Mouse (Mus musculus) olfactory bulb, adult 2 months (tissue): ENCODE results near the gene Hapln2. TPM values are rescaled to one million over a fixed set of nuclear protein-coding genes. Genes with fewer than 3 reads are reported as not detected.

Source experiments
- H3K27ac ChIP-seq: fragments of 200-500 bp; 2 replicates; pipeline ENCODE4 v1.5.1; 2012; ENCODE audit warnings: low read depth, low read length; ENCODE audit not compliant: insufficient read depth
- H3K4me1 ChIP-seq: fragments of 200-500 bp; 2 replicates; pipeline ENCODE4 v1.6.1; 2012; ENCODE audit warnings: low read length; ENCODE audit not compliant: control insufficient read depth, insufficient read depth
- H3K4me3 ChIP-seq: fragments of 200-500 bp; 2 replicates; pipeline ENCODE4 v1.5.1; 2012; ENCODE audit warnings: mild to moderate bottlenecking, low read depth, low read length, moderate library complexity; ENCODE audit not compliant: insufficient read depth
- CTCF ChIP-seq: fragments of 200-500 bp; IDR thresholded peaks from 2 replicates; pipeline ENCODE4 v1.5.1; 2012; ENCODE audit warnings: low read depth, mild to moderate bottlenecking, low read length, moderate library complexity; ENCODE audit not compliant: insufficient read depth
- POLR2A ChIP-seq: fragments of 200-500 bp; IDR thresholded peaks from 2 replicates; pipeline ENCODE4 v1.6.1; 2012; ENCODE audit warnings: mild to moderate bottlenecking, low read depth, low read length, moderate library complexity; ENCODE audit not compliant: insufficient read depth
- WGBS: fragments of 180-500 bp; shearing (Covaris S2); methylation state at CpG from one replicate; pipeline ENCODE4 v1.1.7; 2018; 5-methylcytosine and 5-hydroxymethylcytosine counted together
- polyA plus RNA-seq: library from polyadenylated mRNA; stranded (reverse); fragments of >200 nt; gene quantifications from 2 replicates; pipeline ENCODE4 v1.2.4, GENCODE M21; 2012; ENCODE audit warnings: low replicate concordance; ENCODE audit not compliant: missing spikeins, insufficient read depth, insufficient read length

Gene Hapln2
- polyA plus RNA-seq, 1 experiment, result not detected

DNA sequence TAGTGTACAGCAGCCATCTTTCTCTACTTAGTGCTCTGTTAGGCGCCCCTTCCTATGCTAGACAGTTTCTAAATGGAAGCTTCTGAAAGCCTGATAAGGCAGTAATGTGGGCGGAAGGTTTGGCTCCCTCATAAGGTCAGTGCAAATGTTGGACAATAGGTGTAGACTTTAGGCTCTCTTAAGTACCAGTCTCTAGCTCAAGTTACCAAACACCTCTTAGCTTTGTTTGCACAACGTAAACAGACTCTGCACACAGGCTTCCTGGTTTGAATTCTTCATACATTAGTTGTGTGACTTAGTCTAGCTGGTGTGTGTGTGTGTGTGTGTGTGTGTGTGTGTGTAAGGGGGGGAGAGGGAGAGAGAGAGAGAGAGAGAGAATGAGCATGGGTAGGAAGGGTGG is 22.1 kb upstream of the Hapln2 start:
- WGBS, result 85% methylated on average over 3 of the region's 3 CpGs
- Histone ChIP-seq H3K27ac (no peak overlapping the region), H3K4me3 (no peak overlapping the region), H3K4me1 (no peaks in the 10 kb centered on the region)
- TF ChIP-seq CTCF, result no peak
- TF ChIP-seq POLR2A, result no peak

GRCm38 (mm10) chr3:88042661-88043421 is 15.5 kb upstream of the Hapln2 start, which contains the start of gene Gpatch4:
TSS of gene Gpatch4 (plus strand) at chr3:88043108.
- Histone ChIP-seq H3K4me1 (no peaks in the 10 kb centered on the region), H3K27ac (no peak within 1 kb of the TSS), H3K4me3 (peak within 1 kb of the TSS; percentile 74)
- no peak for TF ChIP-seq POLR2A
- no peak for TF ChIP-seq CTCF
- WGBS, result 8% methylated on average over 36 of the region's 36 CpGs

GRCm38 (mm10) chr3:88035561-88036293 is 8.3 kb upstream of the Hapln2 start:
- Histone ChIP-seq H3K4me1 (peaks cover 2% of the 10 kb centered on the region; the same call in 1 of the 2 replicates), H3K27ac (no peak overlapping the region), H3K4me3 (no peak overlapping the region)
- 68% methylated on average over 1 of the region's 1 CpGs for WGBS
- no peak for TF ChIP-seq CTCF
- no peak for TF ChIP-seq POLR2A

GRCm38 (mm10) chr3:88033506-88033905 is 6.1 kb upstream of the Hapln2 start:
- TF ChIP-seq POLR2A, result no peak
- no peak for TF ChIP-seq CTCF
- 77% methylated on average over 5 of the region's 5 CpGs for WGBS
- Histone ChIP-seq H3K4me1 (peaks cover 4% of the 10 kb centered on the region; the same call in 1 of the 2 replicates), H3K27ac (no peak overlapping the region), H3K4me3 (no peak overlapping the region)

DNA sequence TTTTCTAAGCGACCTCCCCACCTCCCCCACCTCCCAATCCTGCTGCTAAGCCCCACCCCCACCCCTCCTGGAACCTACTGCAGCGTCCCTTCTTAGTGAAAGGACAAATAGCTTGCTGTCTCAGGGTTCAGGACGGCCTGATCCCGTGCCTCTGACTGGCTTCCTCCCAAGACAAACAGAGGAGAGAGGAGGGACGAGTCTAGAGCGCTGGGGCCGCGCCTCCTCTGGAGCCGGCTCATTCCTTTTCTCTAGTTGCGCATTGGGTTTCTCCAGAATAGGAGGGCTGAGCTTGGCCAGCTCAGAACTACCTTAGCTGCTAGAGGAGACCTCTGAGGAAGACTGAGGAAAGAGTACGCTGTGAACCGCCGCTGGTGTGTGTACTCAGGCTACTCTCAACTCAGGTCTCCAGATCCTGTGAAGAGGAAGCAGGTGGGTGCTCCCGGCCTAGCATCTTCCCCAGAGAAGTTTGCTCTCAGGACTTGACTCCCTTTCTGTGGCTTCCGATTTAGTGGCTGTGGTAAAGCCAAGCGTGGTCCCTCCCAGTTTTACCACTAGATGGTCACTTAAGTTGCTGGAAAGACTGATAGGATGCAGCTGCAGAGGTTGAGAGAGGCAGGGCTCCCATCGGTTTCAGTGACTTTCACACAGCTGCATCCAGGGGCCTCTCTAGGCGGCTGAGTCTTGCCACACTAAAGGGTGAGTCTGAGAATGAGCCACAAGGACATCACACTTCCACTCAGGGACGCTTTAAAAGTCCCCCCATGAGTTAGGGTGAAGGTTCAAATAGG is 3.4 kb upstream of the Hapln2 start:
- peaks cover 4% of the 10 kb centered on the region; the same call in 1 of the 2 replicates for H3K4me1 ChIP-seq
- H3K4me3 ChIP-seq, result no peak overlapping the region
- no peak for TF ChIP-seq CTCF
- no peak for TF ChIP-seq POLR2A
- 33% methylated on average over 19 of the region's 19 CpGs for WGBS
- 0 out of 2 replicates have a peak overlapping the region, but pooled peaks have one; percentile 6 for H3K27ac ChIP-seq

DNA sequence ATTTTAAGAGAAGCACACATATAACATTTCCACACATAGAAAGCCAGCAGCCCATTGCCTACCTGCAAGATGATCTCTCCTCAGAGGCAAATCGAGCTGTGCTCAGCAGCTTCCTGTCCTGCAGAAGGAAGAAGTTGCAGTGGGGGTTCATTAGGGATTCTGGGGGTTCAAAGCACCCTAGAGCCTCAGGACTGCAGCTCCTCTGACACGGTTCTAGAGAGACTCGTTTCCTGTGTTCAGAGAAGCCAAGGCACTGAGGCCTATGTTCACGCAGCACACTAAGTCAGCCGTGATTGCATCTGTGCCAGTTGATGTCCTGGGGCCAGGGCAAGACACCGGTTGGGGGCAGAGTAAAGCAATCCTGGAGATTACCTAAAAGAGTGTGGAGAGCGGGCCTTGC is 560 bp downstream of the Hapln2 start:
- no peak overlapping the region for H3K27ac ChIP-seq
- no peak for TF ChIP-seq CTCF
- no peak for TF ChIP-seq POLR2A
- H3K4me1 ChIP-seq, result peaks cover 21% of the 10 kb centered on the region
- H3K4me3 ChIP-seq, result no peak overlapping the region
- 68% methylated on average over 7 of the region's 7 CpGs for WGBS

DNA sequence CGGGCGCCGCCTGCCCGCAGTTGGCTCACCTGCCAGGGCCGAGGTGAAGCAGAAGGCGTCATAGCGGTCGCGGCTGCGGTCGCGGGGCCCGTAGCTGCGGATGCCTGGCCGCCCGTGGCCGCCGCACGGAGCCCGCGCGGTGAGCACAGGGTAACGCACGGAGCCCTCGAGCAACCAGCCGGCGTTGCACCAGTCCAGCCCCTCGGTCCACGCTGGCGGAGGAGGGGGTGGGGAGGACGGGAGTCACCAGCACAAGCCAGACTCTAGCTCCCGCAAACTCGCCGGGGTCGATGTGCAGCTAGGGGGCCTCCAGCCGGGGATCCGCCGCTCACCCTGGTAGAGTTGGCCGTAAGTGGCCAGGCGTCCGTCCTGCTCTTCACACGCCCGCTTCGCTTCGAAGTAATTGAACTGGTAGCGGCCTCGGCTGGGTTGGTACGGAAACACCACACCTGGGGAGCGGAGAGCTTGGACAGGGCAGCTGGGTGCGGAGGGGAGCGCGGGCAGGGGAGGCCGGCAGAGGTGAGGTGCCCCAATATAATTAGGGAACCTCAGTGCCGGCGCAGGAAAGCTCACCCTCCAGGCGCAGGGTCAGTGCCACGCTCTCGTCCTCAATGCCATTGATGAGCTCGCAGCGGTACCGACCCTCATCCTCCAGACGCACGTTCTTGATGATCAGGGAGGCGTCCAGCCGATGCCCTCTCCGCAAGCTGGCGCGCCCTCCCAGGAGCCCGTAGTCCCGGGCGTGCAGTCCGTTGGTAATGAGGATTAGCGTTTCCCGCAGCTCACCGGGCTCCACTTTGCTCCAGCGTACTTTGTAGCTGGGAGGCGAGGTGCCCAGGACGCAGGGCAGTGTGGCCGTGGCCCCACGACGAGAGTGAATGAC is 4.0 kb downstream of the Hapln2 start:
- H3K27ac ChIP-seq, result no peak overlapping the region
- 1% methylated on average over 81 of the region's 81 CpGs for WGBS
- peaks cover 17% of the 10 kb centered on the region for H3K4me1 ChIP-seq
- peak overlapping the region; percentile 53 for H3K4me3 ChIP-seq
- TF ChIP-seq CTCF (no peak), POLR2A (no peak)
